Mouse (Mus musculus) embryonic facial prominence, embryonic 15.5 days (tissue): ENCODE measurements around the gene Ercc6l2. TPM values are rescaled to one million over a fixed set of nuclear protein-coding genes. Genes with fewer than 3 reads are reported as not detected.
"Not testable (repeated sequence)": the region's sequence is repeated elsewhere in the genome, so short reads cannot be mapped to it uniquely, and the experiment has no call there.

Source experiments
- ATAC-seq: fragments of 200-750 bp; cut with Nextera tagmentation; 2 replicates; pipeline ENCODE4 v1.8.0; 2017; ENCODE audit warnings: low read depth, moderate TSS enrichment; ENCODE audit not compliant: insufficient number of reproducible peaks, low FRiP score, low TSS enrichment
- H3K27ac ChIP-seq: fragments of 300-500 bp; sonication (generic); replicated peaks from 2 replicates; pipeline ENCODE4 v1.5.1; 2015; ENCODE audit warnings: mild to moderate bottlenecking, inconsistent platforms
- H3K27me3 ChIP-seq: fragments of 300-500 bp; sonication (generic); 2 replicates; pipeline ENCODE4 v1.6.1; 2015; ENCODE audit warnings: inconsistent platforms
- H3K36me3 ChIP-seq: fragments of 300-500 bp; sonication (generic); 2 replicates; pipeline ENCODE4 v1.6.1; 2015; ENCODE audit warnings: mild to moderate bottlenecking, inconsistent platforms
- H3K4me1 ChIP-seq: fragments of 300-500 bp; sonication (generic); 2 replicates; pipeline ENCODE4 v1.6.1; 2015; ENCODE audit warnings: inconsistent platforms
- H3K4me2 ChIP-seq: fragments of 300-500 bp; sonication (generic); replicated peaks from 2 replicates; pipeline ENCODE4 v1.6.1; 2015; ENCODE audit warnings: mild to moderate bottlenecking, inconsistent platforms
- H3K4me3 ChIP-seq: fragments of 300-500 bp; sonication (generic); replicated peaks from 2 replicates; pipeline ENCODE4 v1.5.1; 2015; ENCODE audit warnings: mild to moderate bottlenecking, inconsistent platforms
- H3K9ac ChIP-seq: fragments of 300-500 bp; sonication (generic); 2 replicates; pipeline ENCODE4 v1.6.1; 2015; ENCODE audit warnings: inconsistent platforms
- H3K9me3 ChIP-seq: fragments of 300-500 bp; sonication (generic); replicated peaks from 2 replicates; pipeline ENCODE4 v1.6.1; 2016; ENCODE audit warnings: inconsistent platforms
- WGBS: fragments of 180-500 bp; shearing (Covaris S2); methylation state at CpG from one replicate; pipeline ENCODE4 v1.1.7; 2015; 5-methylcytosine and 5-hydroxymethylcytosine counted together
- polyA plus RNA-seq: library from polyadenylated mRNA; unstranded; fragments of >200 nt; fragmentation: Nextera tagmentation; extraction: Ambion mirVana; gene quantifications from 2 replicates; pipeline ENCODE4 v1.2.1, GENCODE M21; 2015

Ercc6l2 gene
- polyA plus RNA-seq, 1 experiment from 2014 or later = 25.0 TPM

DNA sequence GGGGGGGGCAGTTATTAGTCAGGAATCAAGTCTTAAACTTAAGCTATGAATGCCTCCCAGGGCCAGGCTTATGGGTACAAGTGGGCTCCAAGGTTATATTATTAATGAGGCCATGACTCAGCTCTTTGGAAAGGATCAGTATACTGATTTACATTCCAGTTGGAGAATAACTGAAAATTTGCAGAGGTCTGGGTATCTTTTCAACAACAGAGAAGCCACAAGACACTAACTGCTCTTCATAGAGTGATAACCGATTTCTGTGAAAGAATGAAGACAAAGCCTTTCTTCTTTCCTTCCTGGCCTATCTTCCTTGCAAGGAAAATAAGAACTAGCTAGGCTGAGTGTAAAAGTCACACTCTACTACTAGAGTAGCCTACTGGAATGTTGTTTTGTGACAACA is 100.6 kb downstream of the Ercc6l2 start:
- ATAC-seq = no peak
- H3K9me3 ChIP-seq = no peaks in the 10 kb centered on the region
- H3K27me3 ChIP-seq = no peaks in the 10 kb centered on the region
- H3K4me3 ChIP-seq = no peak overlapping the region
- H3K4me1 ChIP-seq = peaks cover 54% of the 10 kb centered on the region
- no peaks in the 10 kb centered on the region for H3K36me3 ChIP-seq
- WGBS = 64% methylated on average over 1 of the region's 1 CpGs
- no peak overlapping the region for H3K9ac ChIP-seq
- H3K4me2 ChIP-seq = no peak overlapping the region
- peak overlapping the region; percentile 44; the same call in 1 of the 2 replicates for H3K27ac ChIP-seq

DNA sequence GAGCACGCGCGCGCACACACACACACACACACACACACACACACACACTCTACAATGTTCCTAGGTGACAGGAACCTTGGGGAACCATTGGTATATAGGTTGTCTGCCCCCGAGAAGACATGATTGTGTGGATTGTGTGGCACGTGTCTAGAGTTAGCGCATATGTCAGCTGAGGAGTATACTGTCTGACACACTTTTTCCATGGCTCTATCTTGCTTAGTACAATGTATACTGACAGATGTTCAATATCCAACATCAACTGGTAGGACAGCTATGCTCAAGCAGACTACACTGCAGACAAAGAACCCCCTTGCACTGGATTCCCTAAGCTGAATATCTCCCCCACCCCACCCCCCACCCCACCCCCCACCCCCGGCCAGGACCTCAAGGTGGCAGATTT is 101.5 kb downstream of the Ercc6l2 start:
- H3K27ac ChIP-seq = peak overlapping the region; percentile 92; the same call in 1 of the 2 replicates
- H3K9ac ChIP-seq = no peak overlapping the region
- H3K4me3 ChIP-seq = no peak overlapping the region
- ATAC-seq = no peak
- H3K36me3 ChIP-seq = no peaks in the 10 kb centered on the region
- H3K4me1 ChIP-seq = peaks cover 54% of the 10 kb centered on the region
- 91% methylated on average over 8 of the region's 8 CpGs for WGBS
- no peaks in the 10 kb centered on the region for H3K27me3 ChIP-seq
- no peaks in the 10 kb centered on the region for H3K9me3 ChIP-seq
- no peak overlapping the region for H3K4me2 ChIP-seq

DNA sequence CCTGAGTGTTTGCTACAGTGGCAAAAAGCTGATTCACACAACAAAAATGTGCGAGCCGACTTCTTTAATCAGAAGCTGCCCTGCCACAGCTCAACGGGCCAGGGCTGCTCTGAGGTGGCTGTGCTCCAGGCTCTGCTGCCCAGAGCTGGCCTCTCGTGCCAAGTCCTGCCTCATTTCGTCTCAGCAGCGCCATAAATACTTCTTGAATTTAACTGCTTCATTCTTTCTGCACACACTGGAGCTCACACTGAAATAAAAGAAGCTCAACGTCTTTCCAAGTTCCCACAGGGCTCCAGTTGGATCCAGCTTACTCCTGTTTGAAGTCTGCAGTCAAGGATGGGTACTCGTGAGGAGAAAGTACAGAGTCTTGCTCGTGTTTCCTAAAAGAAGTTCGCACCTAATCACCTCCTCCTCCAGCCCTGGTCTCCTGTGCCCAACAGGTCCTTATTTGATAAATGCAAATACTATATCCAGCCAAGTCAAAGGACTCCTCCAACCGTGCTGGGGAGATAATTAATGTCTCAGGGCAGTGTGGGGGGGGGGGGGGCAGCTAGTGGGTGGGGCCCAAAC is 102.2 kb downstream of the Ercc6l2 start:
- Histone ChIP-seq H3K27me3 (no peaks in the 10 kb centered on the region), H3K4me1 (peaks cover 50% of the 10 kb centered on the region), H3K4me2 (peak overlapping the region; percentile 40; the same call in 1 of the 2 replicates), H3K36me3 (no peaks in the 10 kb centered on the region), H3K4me3 (no peak overlapping the region), H3K9me3 (no peaks in the 10 kb centered on the region), H3K9ac (no peak overlapping the region), H3K27ac (peak overlapping the region; percentile 92)
- WGBS = 15% methylated on average over 11 of the region's 11 CpGs
- peak; percentile 75 for ATAC-seq

GRCm38 (mm10) chr13:63917776-63918621 is 103.0 kb downstream of the Ercc6l2 start:
- no peak overlapping the region for H3K4me3 ChIP-seq

GRCm38 (mm10) chr13:63918733-63919422 is 103.8 kb downstream of the Ercc6l2 start:
- Histone ChIP-seq H3K4me1 (peaks cover 50% of the 10 kb centered on the region), H3K4me3 (no peak overlapping the region; the same call in 1 of the 2 replicates), H3K9ac (no peak overlapping the region)

More at GRCm38 (mm10) chr13:63917776-63918621, 103.0 kb downstream of the Ercc6l2 start:
- ATAC-seq = peak; percentile 58; the same call in 1 of the 2 replicates
- peak overlapping the region; percentile 40 for H3K4me2 ChIP-seq
- no peaks in the 10 kb centered on the region for H3K27me3 ChIP-seq
- 5% methylated on average over 11 of the region's 11 CpGs for WGBS
- peak overlapping the region; percentile 92 for H3K27ac ChIP-seq
- H3K9me3 ChIP-seq = no peaks in the 10 kb centered on the region
- H3K36me3 ChIP-seq = no peaks in the 10 kb centered on the region
- no peak overlapping the region for H3K9ac ChIP-seq
- peaks cover 50% of the 10 kb centered on the region for H3K4me1 ChIP-seq

GRCm38 (mm10) chr13:63924036-63924435 is 109.0 kb downstream of the Ercc6l2 start:
- not testable (repeated sequence) for H3K27me3 ChIP-seq, ATAC-seq, H3K9ac ChIP-seq, H3K4me2 ChIP-seq, H3K36me3 ChIP-seq, H3K9me3 ChIP-seq, H3K4me3 ChIP-seq, H3K27ac ChIP-seq
- 72% methylated on average over 4 of the region's 6 CpGs for WGBS
- peaks cover 14% of the 10 kb centered on the region for H3K4me1 ChIP-seq

More at GRCm38 (mm10) chr13:63918733-63919422, 103.8 kb downstream of the Ercc6l2 start:
- Histone ChIP-seq H3K27ac (peak overlapping the region; percentile 92), H3K36me3 (no peaks in the 10 kb centered on the region), H3K9me3 (no peaks in the 10 kb centered on the region), H3K27me3 (no peaks in the 10 kb centered on the region), H3K4me2 (peak overlapping the region; percentile 40)
- WGBS = 35% methylated on average over 18 of the region's 18 CpGs
- ATAC-seq = peak; percentile 56

GRCm38 (mm10) chr13:63927326-63927725 is 112.3 kb downstream of the Ercc6l2 start:
- whole genome bisulfite sequencing = 18% methylated on average over 4 of the region's 4 CpGs
- no peak overlapping the region for H3K27ac ChIP-seq

DNA sequence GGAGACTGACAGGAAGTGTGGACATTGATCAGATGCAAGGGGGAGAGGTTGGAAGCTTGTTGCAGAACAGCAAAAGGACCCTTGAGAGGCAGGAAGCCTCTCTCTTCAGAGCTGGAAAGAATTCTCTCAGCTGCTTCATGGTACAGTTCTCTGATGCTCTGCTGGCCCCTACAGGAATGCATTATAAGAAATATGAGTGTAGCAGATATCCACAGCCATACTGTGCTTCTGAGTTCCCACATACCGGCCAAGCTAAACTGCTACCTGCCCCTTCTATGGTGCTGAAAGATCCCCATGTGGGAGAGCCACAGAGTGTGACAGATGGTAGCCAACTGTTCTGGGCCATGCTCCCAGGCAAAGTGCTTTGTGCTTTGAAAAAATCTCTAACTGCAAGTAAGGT is 114.3 kb downstream of the Ercc6l2 start:
- ATAC-seq = peak; percentile 78
- Histone ChIP-seq H3K27ac (no peak overlapping the region), H3K27me3 (no peaks in the 10 kb centered on the region), H3K4me1 (peaks cover 13% of the 10 kb centered on the region; the same call in 1 of the 2 replicates), H3K9ac (no peak overlapping the region), H3K36me3 (no peaks in the 10 kb centered on the region), H3K4me3 (no peak overlapping the region), H3K4me2 (no peak overlapping the region), H3K9me3 (no peaks in the 10 kb centered on the region)
- WGBS = 26% methylated on average over 1 of the region's 1 CpGs

More at GRCm38 (mm10) chr13:63927326-63927725, 112.3 kb downstream of the Ercc6l2 start:
- ATAC-seq = no peak
- Histone ChIP-seq H3K4me2 (no peak overlapping the region), H3K9me3 (no peaks in the 10 kb centered on the region), H3K9ac (no peak overlapping the region), H3K36me3 (no peaks in the 10 kb centered on the region), H3K4me1 (peaks cover 13% of the 10 kb centered on the region; the same call in 1 of the 2 replicates), H3K4me3 (no peak overlapping the region), H3K27me3 (no peaks in the 10 kb centered on the region)

- no peaks in the 10 kb centered on the region for H3K27me3 ChIP-seq
- no peak overlapping the region for H3K4me3 ChIP-seq
- no peaks in the 10 kb centered on the region for H3K9me3 ChIP-seq
- H3K27ac ChIP-seq = no peak overlapping the region
- H3K9ac ChIP-seq = no peak overlapping the region
- no peak overlapping the region for H3K4me2 ChIP-seq
- WGBS = 72% methylated on average over 5 of the region's 5 CpGs
- peaks cover 13% of the 10 kb centered on the region; the same call in 1 of the 2 replicates for H3K4me1 ChIP-seq
- no peak for ATAC-seq
- no peaks in the 10 kb centered on the region for H3K36me3 ChIP-seq
Observed at GRCm38 (mm10) chr13:63929917-63930515, 115.0 kb downstream of the Ercc6l2 start.

- Histone ChIP-seq H3K4me1 (peaks cover 13% of the 10 kb centered on the region; the same call in 1 of the 2 replicates), H3K36me3 (no peaks in the 10 kb centered on the region), H3K4me3 (no peak overlapping the region), H3K9ac (no peak overlapping the region), H3K27me3 (no peaks in the 10 kb centered on the region), H3K4me2 (no peak overlapping the region), H3K27ac (no peak overlapping the region), H3K9me3 (no peaks in the 10 kb centered on the region)
- no peak for ATAC-seq
- WGBS = 69% methylated on average over 10 of the region's 10 CpGs
Observed at GRCm38 (mm10) chr13:63930525-63930924, 115.5 kb downstream of the Ercc6l2 start.

- no peak overlapping the region for H3K9ac ChIP-seq
- H3K4me3 ChIP-seq = no peak overlapping the region
- H3K27me3 ChIP-seq = no peaks in the 10 kb centered on the region
- ATAC-seq = no peak
- no peak overlapping the region for H3K4me2 ChIP-seq
- WGBS = 73% methylated on average over 9 of the region's 9 CpGs
- H3K27ac ChIP-seq = no peak overlapping the region
- no peaks in the 10 kb centered on the region for H3K36me3 ChIP-seq
- H3K9me3 ChIP-seq = no peaks in the 10 kb centered on the region
- H3K4me1 ChIP-seq = no peaks in the 10 kb centered on the region
Observed at GRCm38 (mm10) chr13:63936369-63936768, 121.3 kb downstream of the Ercc6l2 start.
